Mouse (Mus musculus) forebrain, embryonic 13.5 days (tissue): ENCODE results near the gene Mcm8. TPM values are rescaled to one million over a fixed set of nuclear protein-coding genes. Genes with fewer than 3 reads are reported as not detected.

Source experiments
- ATAC-seq: fragments of 200-750 bp; cut with Nextera tagmentation; 2 replicates; pipeline ENCODE4 v1.8.0; 2017
- H3K27ac ChIP-seq: fragments of 300-500 bp; sonication (generic); 2 replicates; pipeline ENCODE4 v1.5.1; 2015; ENCODE audit warnings: inconsistent platforms, mild to moderate bottlenecking, moderate library complexity
- H3K27me3 ChIP-seq: fragments of 300-500 bp; sonication (generic); 2 replicates; pipeline ENCODE4 v1.6.1; 2015; ENCODE audit warnings: mild to moderate bottlenecking, inconsistent platforms
- H3K36me3 ChIP-seq: fragments of 300-500 bp; sonication (generic); 2 replicates; pipeline ENCODE4 v1.6.1; 2015; ENCODE audit warnings: mild to moderate bottlenecking, inconsistent platforms; ENCODE audit not compliant: poor library complexity, severe bottlenecking
- H3K4me1 ChIP-seq: fragments of 300-500 bp; sonication (generic); 2 replicates; pipeline ENCODE4 v1.6.1; 2015; ENCODE audit warnings: inconsistent platforms
- H3K4me2 ChIP-seq: fragments of 300-500 bp; sonication (generic); 2 replicates; pipeline ENCODE4 v1.6.1; 2015; ENCODE audit warnings: inconsistent platforms, mild to moderate bottlenecking, moderate library complexity
- H3K4me3 ChIP-seq: fragments of 300-500 bp; sonication (generic); 2 replicates; pipeline ENCODE4 v1.5.1; 2015; ENCODE audit warnings: mild to moderate bottlenecking, inconsistent platforms
- H3K9ac ChIP-seq: fragments of 300-500 bp; sonication (generic); 2 replicates; pipeline ENCODE4 v1.6.1; 2015; ENCODE audit warnings: mild to moderate bottlenecking, inconsistent platforms
- H3K9me3 ChIP-seq: fragments of 300-500 bp; sonication (generic); replicated peaks from 2 replicates; pipeline ENCODE4 v1.6.1; 2016; ENCODE audit warnings: inconsistent platforms
- WGBS: fragments of 180-500 bp; shearing (Covaris S2); methylation state at CpG from one replicate; pipeline ENCODE4 v1.1.7; 2015; 5-methylcytosine and 5-hydroxymethylcytosine counted together
- polyA plus RNA-seq: library from polyadenylated mRNA; unstranded; fragments of >200 nt; fragmentation: Nextera tagmentation; extraction: Ambion mirVana; gene quantifications from 2 replicates; pipeline ENCODE4 v1.2.1, GENCODE M21; 2015

The Mcm8 gene
- polyA plus RNA-seq, 1 experiment from 2014 or later = 16.8 TPM

DNA sequence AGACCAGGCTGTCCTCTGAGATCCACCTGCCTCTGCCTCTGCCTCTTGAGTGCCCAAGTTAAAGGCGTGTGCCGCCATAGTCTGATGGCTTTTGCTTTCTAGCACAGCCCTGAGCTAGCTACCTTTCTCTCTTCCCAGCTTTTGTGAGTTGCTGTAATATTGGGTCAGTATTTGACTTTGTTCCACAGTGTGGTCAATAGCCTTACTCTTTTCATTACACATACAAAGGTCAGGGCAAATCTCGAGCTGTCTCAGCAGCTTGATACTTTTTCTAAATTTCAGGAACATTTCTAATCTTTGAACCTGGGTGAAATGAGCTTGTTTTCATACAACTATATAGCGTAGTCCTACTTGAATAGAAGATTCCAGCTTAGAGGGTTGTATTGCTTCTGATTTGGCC, 32.4 kb downstream of the Mcm8 start:
- peak overlapping the region; percentile 74 for H3K4me2 ChIP-seq
- ATAC-seq = no peak
- 94% methylated on average over 4 of the region's 4 CpGs for WGBS
- peaks cover 25% of the 10 kb centered on the region for H3K4me1 ChIP-seq
- no peak overlapping the region for H3K9ac ChIP-seq
- no peaks in the 10 kb centered on the region for H3K27me3 ChIP-seq
- H3K36me3 ChIP-seq = peaks cover 31% of the 10 kb centered on the region
- H3K4me3 ChIP-seq = no peak overlapping the region
- no peak overlapping the region for H3K27ac ChIP-seq
- no peaks in the 10 kb centered on the region for H3K9me3 ChIP-seq

DNA sequence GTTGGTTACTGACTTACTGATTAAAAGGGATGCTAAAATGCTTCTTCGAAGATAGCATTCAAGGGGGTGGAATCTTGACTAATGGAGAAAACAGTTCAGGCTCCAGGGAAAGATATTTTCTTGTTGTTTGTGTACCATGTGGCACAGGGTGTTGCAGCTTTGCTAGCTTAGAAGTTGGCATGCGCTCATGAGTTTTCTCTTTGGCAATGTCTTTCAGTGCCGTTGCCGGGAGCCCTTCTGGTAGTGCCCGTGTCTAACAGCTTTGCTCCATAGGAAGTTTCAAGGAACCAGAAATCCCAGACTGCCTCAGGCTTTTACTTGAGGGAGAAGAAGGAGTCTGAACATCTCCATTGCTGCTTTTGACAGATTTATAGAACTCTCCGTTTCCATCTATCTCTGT, 33.2 kb downstream of the Mcm8 start:
- Histone ChIP-seq H3K9me3 (no peaks in the 10 kb centered on the region), H3K9ac (no peak overlapping the region), H3K4me2 (no peak overlapping the region), H3K4me1 (peaks cover 25% of the 10 kb centered on the region), H3K27ac (no peak overlapping the region), H3K36me3 (peaks cover 31% of the 10 kb centered on the region), H3K27me3 (no peaks in the 10 kb centered on the region), H3K4me3 (no peak overlapping the region)
- no peak for ATAC-seq
- 91% methylated on average over 6 of the region's 6 CpGs for WGBS

DNA sequence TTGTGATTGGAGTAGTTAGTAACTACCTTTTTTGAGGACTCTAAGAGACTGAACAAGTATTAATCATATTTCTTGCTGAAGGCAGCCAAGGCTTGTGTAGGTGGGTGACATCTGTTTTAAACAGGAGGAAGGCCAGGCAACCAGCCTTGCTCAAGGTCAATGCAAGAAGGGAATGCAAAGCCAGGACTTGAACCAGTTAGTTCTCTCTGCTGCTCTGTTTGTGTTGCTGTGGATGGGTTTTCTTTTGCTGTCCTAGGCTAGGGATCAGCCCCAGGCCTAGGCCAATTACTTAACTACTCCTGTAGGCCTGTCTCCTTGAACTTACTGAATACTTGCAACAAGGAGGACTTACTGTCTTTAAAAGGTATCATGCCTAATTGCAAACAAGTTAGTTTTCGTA, 37.1 kb downstream of the Mcm8 start:
- Histone ChIP-seq H3K4me2 (no peak overlapping the region), H3K36me3 (peaks cover 32% of the 10 kb centered on the region), H3K4me3 (no peak overlapping the region), H3K4me1 (peaks cover 13% of the 10 kb centered on the region), H3K9me3 (no peaks in the 10 kb centered on the region), H3K27me3 (no peaks in the 10 kb centered on the region), H3K9ac (no peak overlapping the region), H3K27ac (no peak overlapping the region)
- no peak for ATAC-seq
- WGBS = 91% methylated on average over 1 of the region's 1 CpGs

DNA sequence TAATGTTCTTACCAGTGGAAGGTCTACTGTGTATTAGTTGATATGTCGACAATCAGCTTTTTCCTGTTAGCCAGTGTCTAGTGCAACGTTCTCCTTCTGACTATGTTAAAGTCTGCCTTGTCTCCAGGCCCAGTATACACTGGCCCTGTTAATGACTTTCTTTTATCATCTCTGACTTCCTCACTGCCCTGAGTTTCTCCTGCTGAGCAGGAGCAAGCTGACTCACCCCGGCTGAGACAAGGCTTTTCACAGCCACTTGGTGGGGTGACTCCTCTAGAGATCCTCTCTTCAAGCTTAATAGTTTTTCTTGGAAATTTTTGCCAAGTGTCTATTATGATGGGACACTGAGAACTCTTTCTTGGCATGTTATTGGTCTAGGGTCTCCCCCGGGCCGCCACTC, 40.4 kb downstream of the Mcm8 start:
- Histone ChIP-seq H3K27me3 (no peaks in the 10 kb centered on the region), H3K4me2 (no peak overlapping the region), H3K4me3 (no peak overlapping the region), H3K4me1 (no peaks in the 10 kb centered on the region), H3K27ac (no peak overlapping the region), H3K9me3 (no peaks in the 10 kb centered on the region), H3K36me3 (peaks cover 19% of the 10 kb centered on the region), H3K9ac (no peak overlapping the region)
- ATAC-seq = no peak
- 75% methylated on average over 5 of the region's 5 CpGs for WGBS

DNA sequence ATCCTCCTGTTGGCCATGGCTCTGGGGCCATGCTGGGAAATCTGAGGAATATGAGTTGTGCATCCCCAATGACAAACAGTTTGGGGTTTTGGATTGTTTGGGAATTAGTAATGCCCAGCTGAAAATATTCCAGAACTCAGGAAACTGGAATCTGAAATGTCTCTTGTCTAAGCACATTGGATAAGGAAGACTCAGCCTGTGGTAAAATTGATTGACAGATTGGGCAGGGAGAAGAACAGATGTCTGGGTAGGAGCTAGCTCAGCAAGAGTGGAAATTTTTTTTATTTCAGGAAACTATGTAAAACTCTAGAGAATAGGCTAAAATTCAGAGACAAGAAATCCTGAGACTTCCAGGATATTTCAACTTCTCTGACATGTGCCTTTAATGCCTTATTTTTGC, 44.5 kb downstream of the Mcm8 start:
- no peak for ATAC-seq
- Histone ChIP-seq H3K27me3 (no peaks in the 10 kb centered on the region), H3K4me2 (no peak overlapping the region), H3K36me3 (peaks cover 18% of the 10 kb centered on the region), H3K4me3 (no peak overlapping the region), H3K27ac (no peak overlapping the region), H3K9me3 (no peaks in the 10 kb centered on the region), H3K4me1 (no peaks in the 10 kb centered on the region), H3K9ac (no peak overlapping the region)

DNA sequence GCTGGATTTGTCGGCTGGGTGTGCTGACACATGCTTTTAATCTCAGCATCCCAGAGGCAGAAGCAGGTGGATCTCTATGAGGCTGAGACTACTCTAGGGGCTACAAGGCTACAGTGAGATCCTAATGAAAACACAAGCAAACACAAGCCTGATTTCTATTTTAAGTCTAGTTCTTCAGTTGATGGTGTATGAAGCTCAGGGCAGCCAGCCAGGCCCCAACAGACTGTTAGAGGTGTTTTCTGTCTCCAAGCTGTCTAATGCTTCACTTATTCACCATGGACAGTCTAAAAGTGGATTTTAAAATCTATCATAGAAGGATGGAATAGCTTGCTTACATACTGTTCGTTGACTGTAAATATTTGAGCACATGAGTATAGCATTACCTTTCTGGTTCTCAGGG, 45.5 kb downstream of the Mcm8 start:
- Histone ChIP-seq H3K27ac (no peak overlapping the region), H3K4me1 (no peaks in the 10 kb centered on the region), H3K36me3 (peaks cover 25% of the 10 kb centered on the region), H3K9me3 (no peaks in the 10 kb centered on the region), H3K4me3 (no peak overlapping the region), H3K27me3 (no peaks in the 10 kb centered on the region), H3K9ac (no peak overlapping the region), H3K4me2 (no peak overlapping the region)
- WGBS = 96% methylated on average over 2 of the region's 2 CpGs
- ATAC-seq = no peak

DNA sequence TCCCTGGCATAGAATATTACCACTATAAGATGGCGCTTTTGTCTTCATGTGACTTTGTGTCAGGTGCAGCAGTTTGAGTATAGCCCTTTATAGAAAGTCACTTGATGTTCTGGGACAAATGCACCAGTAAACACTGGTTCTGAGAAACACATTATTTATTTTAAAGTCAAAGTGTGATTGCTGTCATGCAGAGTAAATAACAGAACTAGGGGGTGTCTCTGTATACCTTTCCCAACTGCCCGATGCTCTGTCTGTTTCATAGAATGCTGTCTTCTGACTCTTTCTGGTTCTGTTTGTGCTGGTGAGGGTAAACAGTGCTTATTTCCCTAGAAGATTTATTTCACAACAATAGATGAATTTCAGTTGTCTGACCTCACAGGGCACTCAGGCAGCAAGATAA, 47.4 kb downstream of the Mcm8 start:
- 87% methylated on average over 2 of the region's 2 CpGs for WGBS
- Histone ChIP-seq H3K4me1 (no peaks in the 10 kb centered on the region), H3K9me3 (no peaks in the 10 kb centered on the region), H3K9ac (no peak overlapping the region), H3K27ac (no peak overlapping the region), H3K4me3 (no peak overlapping the region), H3K27me3 (no peaks in the 10 kb centered on the region), H3K36me3 (peaks cover 38% of the 10 kb centered on the region), H3K4me2 (no peak overlapping the region)
- ATAC-seq = no peak

DNA sequence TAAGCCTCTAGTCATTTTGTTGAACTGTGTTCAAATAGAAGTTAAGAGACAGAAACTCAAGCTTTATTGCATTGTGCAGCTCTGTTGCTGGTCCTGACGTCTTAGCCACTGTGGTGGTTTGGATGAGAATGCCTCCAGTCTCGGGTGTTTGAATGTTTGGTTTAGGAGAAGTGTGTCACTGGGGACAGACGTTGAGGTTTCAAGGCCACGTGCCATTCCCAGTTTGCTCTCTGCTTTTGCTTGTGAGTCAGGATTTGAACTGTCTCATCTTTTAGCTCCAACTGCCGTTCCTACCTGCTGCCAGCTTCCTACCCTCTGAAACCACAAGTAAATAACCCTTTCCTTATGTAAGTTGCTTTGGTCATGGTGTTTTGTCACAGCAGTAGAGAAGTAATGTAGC, 51.6 kb downstream of the Mcm8 start:
- Histone ChIP-seq H3K27ac (no peak overlapping the region), H3K27me3 (no peaks in the 10 kb centered on the region), H3K4me2 (no peak overlapping the region), H3K4me3 (no peak overlapping the region), H3K4me1 (no peaks in the 10 kb centered on the region), H3K36me3 (peaks cover 38% of the 10 kb centered on the region), H3K9me3 (no peaks in the 10 kb centered on the region), H3K9ac (no peak overlapping the region)
- no peak for ATAC-seq
- 85% methylated on average over 5 of the region's 5 CpGs for WGBS

DNA sequence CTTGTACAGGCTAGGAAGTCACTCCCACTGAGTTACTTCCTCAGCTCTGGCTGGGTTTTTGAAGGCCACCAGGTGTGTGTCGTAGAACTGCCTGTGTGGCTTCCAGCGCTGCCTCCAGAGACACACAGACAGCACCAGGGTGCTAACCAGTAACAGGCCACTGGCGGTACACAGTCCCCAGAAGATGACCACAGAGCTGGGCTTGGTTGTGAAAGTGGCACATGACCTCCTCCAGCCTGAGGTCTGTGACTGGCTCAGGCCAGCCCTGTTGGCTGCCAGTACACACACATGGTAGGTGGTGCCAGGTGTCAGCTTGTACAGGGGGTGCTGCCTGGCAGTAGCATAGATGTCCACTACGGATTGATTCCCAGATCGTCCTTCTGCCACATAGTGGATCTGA, 53.7 kb downstream of the Mcm8 start:
- no peaks in the 10 kb centered on the region for H3K9me3 ChIP-seq
- peaks cover 25% of the 10 kb centered on the region for H3K36me3 ChIP-seq
- peaks cover 4% of the 10 kb centered on the region; the same call in 1 of the 2 replicates for H3K4me1 ChIP-seq
- H3K4me2 ChIP-seq = no peak overlapping the region
- H3K9ac ChIP-seq = no peak overlapping the region
- no peak overlapping the region for H3K27ac ChIP-seq
- 94% methylated on average over 5 of the region's 5 CpGs for WGBS
- no peak overlapping the region for H3K4me3 ChIP-seq
- H3K27me3 ChIP-seq = no peaks in the 10 kb centered on the region
- no peak for ATAC-seq

DNA sequence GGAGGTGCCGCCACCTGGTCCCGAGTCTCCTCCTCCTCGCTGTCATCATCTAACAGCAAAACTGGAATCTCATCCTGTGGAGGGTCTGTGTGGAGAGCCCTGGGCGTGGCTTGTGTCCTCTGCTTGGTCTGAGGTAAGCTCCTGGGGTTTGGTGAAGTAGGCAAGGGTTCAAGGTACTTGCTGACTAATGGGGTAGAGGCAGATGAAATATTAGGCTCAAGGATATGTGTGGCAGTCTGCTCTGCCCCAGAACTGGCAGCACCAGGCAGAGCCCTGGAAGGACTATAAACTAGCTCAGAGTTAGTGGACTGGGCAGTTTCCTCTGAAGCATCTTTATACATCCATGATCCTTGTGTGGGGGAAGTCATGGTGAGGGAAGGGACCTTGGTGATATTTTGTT, 54.3 kb downstream of the Mcm8 start:
- no peak for ATAC-seq
- WGBS = 87% methylated on average over 4 of the region's 4 CpGs
- H3K4me3 ChIP-seq = no peak overlapping the region
- no peaks in the 10 kb centered on the region for H3K27me3 ChIP-seq
- H3K4me1 ChIP-seq = peaks cover 4% of the 10 kb centered on the region; the same call in 1 of the 2 replicates
- no peak overlapping the region for H3K4me2 ChIP-seq
- H3K9me3 ChIP-seq = no peaks in the 10 kb centered on the region
- H3K9ac ChIP-seq = no peak overlapping the region
- no peak overlapping the region for H3K27ac ChIP-seq
- peaks cover 21% of the 10 kb centered on the region for H3K36me3 ChIP-seq

DNA sequence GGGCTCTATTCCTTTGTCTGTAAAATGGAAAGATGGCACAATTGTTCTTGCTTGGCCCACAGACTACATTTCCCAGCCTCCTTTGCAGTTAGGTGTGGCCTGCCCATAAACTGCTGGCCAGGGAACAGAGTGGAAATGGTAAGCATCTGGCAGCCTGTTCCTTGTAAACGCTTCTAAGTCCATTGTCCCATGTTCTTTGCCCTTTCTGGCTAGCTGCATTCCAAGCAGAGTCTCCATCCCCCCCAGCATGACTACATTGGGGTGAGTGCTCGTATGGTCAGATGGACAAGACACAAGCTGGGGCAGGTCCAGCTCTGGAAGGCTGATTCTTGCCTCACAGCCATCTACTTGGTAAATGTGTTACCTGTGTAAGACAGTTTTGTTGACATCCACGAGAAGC, 55.7 kb downstream of the Mcm8 start:
- no peak overlapping the region for H3K9ac ChIP-seq
- peaks cover 4% of the 10 kb centered on the region; the same call in 1 of the 2 replicates for H3K4me1 ChIP-seq
- no peak overlapping the region for H3K4me3 ChIP-seq
- H3K36me3 ChIP-seq = peaks cover 12% of the 10 kb centered on the region
- no peak overlapping the region for H3K4me2 ChIP-seq
- WGBS = 72% methylated on average over 3 of the region's 3 CpGs
- H3K9me3 ChIP-seq = no peaks in the 10 kb centered on the region
- no peaks in the 10 kb centered on the region for H3K27me3 ChIP-seq
- H3K27ac ChIP-seq = no peak overlapping the region
- ATAC-seq = no peak

DNA sequence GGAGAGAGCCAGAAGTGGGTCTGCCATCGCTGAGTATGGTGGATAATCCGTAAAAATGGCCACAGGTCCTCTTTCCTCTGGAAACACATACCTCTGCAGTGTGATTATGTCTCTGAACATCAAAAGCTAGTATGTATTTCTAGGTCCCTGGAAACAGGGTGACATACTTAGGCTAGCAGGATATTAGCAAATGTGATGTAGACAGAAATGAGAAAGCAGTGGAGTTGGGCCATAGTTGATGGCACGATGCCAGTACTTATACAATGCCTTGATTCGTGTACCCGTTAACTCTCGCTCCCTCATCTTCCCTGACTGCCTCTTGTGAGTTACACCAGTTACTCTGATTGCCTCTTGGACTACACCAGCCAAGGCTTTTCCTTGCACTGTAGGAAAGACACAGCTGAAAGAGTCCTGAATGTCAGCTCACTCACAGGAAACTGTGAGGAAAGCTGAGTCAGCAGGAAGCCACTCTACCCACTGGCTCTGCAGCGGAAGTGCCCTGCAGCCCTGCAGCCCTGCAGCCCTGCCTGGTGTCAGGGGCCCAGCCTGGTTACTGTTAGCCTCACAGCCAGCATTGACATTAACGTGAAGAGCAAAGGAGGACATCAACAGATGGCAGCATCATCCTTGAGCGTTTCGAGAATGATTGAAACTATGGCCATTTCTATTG, 57.9 kb downstream of the Mcm8 start:
- Histone ChIP-seq H3K27ac (no peak overlapping the region), H3K4me1 (peaks cover 7% of the 10 kb centered on the region), H3K4me3 (no peak overlapping the region), H3K9me3 (no peaks in the 10 kb centered on the region), H3K9ac (no peak overlapping the region), H3K27me3 (peaks cover 20% of the 10 kb centered on the region), H3K4me2 (no peak overlapping the region), H3K36me3 (no peaks in the 10 kb centered on the region)
- 75% methylated on average over 10 of the region's 10 CpGs for WGBS
- no peak for ATAC-seq

DNA sequence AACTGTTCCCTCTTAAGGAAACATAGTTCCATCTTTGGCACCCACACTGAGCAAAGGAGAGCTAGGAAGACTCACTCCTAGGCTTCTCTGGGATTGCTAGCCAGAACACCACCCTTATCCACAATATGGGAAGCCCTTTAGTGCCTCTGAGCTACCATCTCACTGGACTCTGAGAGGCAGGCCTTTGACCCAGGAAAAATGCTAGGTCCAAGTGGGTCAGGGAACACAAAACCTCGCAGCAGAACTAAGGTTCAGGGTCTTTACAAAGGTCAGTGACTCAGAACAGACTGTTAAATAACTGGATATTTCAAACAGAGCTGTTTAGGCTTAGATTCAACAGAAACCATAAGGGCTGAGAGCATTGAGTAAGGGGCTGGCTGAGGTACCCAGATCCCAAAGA, 61.0 kb downstream of the Mcm8 start:
- 64% methylated on average over 1 of the region's 1 CpGs for WGBS
- no peak for ATAC-seq
- Histone ChIP-seq H3K4me3 (no peak overlapping the region), H3K36me3 (no peaks in the 10 kb centered on the region), H3K27me3 (peaks cover 48% of the 10 kb centered on the region), H3K4me1 (peaks cover 29% of the 10 kb centered on the region), H3K9ac (no peak overlapping the region), H3K27ac (no peak overlapping the region), H3K9me3 (no peaks in the 10 kb centered on the region), H3K4me2 (no peak overlapping the region)
